Mouse (Mus musculus) MEL-GATA-1-ER (cell line): Measurements from ENCODE around the gene Islr2.

Experiments used
- DNase-seq: peaks from one replicate; pipeline ENCODE4 v3.0.0-alpha.2; 2012; ENCODE audit warnings: low read depth; ENCODE audit errors: extremely low read depth

The Islr2 gene

DNA sequence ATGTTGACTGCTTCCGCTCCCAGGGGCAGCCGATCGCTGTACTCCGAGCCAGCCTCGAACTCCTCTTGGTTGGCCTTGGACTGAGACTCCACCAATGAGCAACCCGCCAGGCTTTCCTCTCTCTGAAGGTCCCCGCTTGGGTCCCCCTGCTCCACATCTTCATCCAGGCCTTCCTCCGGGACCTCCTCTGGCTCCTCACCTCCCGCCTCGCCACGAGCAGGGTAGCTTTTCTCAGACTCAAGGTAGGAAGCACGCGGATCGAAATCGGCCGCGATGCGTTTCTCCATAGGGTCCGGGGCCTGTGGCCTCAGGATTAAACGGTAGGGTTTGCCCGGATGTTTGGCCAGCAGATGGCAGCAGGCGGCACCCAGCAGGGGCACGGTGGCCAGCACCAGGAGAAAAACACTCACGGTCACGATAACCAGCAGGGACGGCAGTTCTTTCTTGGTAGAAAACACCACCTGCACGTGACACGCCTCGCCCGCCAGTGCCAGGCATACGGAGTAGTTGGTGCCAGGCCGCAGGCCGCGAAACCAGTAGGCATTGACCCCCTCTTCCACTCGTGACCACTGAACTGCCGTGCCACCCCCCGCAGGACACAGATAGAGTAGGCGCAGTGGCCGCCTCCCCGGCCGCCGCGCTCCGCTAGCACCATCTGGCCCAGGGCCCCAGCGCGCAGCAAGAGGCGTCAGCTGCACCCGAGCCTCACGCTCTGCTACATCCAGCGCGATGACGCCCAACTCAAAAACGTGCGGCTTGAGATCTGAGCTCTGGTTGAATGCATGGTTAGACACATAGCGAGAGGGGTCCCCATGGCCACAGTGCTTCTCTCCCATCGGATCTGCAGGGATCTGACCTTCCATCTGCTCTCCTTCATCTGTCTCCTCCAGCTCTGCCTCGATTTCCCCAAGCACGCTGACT is 6.1 kb downstream of the Islr2 start:
- DNase-seq = no peak

DNA sequence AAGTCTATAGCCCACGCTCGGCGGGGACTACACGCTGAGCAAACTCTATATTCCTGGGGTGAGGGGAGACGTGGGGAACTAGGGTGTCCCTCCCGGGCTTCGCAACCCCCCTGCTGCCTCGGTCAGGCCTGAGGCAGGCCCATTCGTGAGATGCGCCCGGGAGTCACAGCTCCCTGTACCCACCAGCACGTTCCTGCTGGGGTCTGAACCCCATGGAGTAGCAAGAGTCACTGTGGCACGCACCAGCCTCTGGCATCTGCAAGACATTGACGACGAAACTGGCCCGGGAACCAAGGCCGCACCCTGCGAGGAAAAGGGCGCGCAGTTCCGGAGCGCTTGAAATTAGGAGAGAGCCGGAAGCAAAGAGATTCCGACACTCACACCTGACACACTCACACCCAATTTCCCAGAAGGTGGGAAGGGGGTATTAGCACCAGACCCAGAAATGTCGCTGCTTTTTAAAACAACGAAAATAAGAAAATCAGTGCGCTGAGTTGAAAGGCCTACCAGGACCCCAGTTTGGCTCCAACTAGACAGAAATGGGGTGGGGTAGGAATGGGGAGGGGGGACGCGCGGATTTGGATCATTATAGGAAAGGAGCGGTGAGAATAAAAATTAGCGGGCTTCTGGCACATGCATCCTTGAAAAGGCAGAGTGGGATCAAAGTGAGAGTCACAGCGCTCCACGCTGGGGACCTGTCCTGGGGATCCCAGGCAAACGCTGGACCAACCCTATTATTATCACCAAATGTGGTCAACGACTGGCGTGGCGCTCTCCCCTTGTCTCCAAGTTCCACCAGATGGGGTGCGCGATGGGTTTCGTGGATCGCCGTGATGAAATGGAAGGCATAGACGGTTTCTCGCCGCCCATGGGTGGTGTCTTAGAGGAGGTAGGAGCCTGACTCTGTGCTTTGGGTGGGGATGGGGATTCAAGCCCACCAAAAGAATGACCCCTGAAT is 7.2 kb downstream of the Islr2 start:
- DNase-seq = no peak

GRCm38 (mm10) chr9:58196141-58196540 is 8.0 kb downstream of the Islr2 start:
- no peak for DNase-seq

DNA sequence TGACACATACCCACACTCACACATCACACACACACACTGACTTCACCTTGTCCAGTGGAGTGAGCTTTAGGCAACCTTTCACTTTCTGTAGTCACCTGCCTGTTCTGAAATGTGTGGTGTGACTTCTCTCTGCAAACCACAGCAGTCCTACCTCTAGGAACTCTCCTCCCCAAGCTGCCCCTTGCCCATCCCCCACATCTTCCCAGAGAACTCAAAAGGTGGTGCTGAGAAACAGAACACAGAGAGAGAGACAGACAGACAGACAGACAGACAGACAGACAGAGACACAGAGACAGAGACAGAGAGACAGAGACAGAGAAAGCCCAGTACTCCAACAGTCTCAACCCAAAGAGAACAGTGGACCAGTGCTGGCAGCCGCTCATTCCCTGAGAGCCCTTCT is 8.4 kb downstream of the Islr2 start:
- no peak for DNase-seq

DNA sequence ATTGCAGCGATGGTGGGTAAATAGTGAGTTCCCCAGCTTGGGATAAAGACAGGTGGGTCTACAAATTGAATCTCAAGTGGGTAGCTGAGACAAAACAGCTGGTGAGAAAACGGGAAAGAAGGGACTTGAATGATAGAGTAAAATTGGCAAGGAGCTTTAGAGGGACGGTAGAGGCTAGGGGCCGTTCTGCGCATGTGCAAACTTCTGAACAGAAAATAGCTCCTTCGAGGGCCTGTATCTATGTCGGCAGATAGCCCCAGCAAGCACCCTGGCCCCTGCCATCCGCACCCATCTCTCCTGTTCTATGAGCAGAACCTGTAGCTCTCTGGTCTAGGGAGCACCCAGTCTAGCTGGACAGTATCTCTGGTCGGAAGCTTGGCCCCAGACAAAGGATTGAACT is 9.9 kb downstream of the Islr2 start:
- DNase-seq = no peak

DNA sequence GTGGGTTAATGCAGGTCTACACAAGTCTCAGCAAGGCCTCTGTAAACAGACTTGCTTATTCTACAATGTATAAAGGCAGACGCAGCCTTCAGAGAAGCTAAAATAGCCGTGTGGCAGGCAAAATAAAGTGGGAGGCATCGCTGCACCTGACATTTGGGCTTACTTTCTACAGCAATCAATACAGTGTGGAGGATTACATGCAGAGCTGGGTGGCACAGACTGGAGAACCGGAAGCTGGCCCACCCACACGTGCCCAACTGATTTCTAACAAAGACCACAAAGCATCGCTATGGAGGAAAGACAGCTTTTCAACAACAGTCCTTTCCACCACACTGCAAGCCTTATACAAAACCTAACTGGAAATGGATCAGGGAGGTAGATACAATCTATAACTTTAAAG is 19.7 kb downstream of the Islr2 start:
- no peak for DNase-seq

- no peak for DNase-seq
These were observed 24.7 kb downstream of the Islr2 start for GRCm38 (mm10) chr9:58179390-58179789.

DNA sequence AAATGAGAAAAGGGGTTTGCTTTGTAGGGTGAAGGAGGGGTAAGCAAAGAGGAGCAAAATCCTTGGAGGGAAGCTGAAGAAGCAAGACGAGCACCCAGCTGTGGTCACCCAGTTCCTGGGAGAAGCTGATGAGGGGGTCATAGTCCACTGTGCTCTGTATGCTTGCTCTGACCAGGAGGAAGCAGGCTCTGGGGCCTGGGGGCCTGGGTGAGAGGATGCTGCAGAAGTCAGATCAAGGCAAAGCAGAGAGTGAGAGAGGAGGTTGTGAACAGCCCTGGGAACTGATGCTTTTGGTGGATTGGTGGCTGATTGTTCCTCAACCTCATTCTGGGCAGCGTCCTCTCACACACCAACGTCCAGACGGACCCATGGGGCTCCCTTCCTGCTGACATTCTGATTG is 27.0 kb downstream of the Islr2 start:
- DNase-seq = no peak

DNA sequence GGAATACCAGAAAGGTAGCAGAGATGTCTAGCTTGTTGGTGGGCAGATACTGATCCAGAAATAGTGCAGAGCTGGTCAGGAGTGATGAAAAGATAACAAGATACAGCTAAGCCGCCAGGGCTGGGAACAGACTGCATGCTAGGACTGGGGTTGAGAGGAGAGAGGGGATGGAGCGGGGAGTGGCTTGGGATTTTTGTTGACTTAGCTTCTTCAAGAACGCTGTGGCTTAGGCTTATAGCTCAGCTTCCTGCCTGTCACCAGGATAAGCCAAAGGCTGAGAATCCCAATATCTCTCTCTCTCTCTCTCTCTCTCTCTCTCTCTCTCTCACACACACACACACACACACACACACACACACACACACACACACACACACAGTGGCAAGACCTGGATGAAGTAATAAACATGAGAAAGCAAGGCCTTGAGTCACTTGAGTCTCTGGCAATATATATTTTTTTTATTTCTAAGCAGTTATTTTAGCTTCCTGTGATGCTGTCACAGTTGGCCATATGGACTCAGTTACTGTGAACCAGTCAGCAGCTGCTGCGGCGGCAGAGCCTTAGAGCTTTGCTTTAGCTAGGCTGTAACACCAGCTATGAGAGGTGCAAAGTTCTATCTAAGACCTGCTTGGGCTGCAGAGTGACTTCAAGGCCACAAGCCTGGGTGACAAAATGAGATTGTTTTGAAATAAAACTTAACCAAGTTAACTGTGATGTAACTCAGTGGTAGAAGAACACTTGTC is 28.2 kb downstream of the Islr2 start:
- DNase-seq = no peak

DNA sequence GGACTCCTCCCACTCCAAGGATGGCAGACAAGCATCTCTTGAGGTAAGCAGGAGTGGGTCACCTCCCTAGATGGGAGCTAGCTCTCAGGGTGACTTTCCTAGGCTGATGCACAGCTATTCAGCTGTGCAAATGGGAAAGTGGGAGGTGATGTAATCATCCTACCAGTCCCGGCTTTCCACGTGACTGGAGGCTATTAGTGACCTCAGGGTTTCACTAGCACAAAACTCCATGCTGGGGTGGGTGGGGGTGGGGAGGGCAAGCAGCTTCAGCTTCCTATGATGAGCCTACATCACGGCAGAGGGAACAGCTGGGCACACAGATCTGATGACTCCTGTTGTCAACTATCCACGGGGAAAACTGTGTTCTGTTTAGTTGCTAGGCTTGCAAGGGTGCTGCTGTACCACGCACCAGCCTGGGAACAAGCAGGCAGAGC is 29.3 kb downstream of the Islr2 start:
- no peak for DNase-seq

- no peak for DNase-seq
These were observed 31.3 kb downstream of the Islr2 start for GRCm38 (mm10) chr9:58172863-58173262.

GRCm38 (mm10) chr9:58169426-58169825 is 34.7 kb downstream of the Islr2 start:
- DNase-seq = no peak

DNA sequence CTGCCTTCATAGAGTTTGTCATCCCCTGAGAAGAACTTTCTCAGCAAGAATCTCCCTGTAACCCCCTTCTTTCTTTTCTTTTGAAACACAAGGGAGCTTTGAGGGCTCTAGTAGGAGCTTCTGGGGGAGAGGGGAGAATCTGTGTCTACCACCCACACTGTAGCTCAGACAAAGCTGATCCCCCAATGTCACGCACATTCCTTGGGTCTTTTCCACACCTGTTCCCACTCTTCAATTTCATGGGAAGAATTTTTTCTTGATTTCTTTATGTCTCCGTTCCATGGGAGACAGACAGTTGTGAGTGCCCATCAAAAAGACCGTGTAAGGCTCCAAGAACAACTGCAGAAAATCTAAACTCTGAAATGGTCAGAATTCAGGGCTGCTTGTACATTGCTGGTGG is 35.2 kb downstream of the Islr2 start:
- no peak for DNase-seq

GRCm38 (mm10) chr9:58165779-58166178 is 38.3 kb downstream of the Islr2 start:
- DNase-seq = no peak

- no peak for DNase-seq
These were observed 41.0 kb downstream of the Islr2 start for GRCm38 (mm10) chr9:58163146-58163545.

DNA sequence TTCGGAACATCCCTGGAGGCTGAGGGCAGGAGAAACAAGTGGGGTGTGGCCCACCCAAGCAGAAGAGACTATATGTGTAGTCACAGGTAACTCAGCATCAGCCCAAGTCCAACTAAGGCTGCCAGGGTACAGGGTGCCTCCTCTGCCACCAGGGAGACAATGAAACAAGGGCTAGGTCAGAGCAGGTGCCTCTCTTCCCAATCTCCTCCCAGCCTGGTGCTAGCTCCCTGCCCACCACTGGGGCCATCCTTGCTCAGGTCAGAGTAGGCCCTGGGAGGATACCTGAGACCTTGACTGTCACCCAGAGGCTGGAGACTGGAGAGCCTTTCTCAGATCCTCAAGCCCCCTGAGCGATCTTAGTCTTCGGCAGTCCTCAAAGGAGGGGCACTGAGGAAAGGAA is 41.9 kb downstream of the Islr2 start:
- no peak for DNase-seq

DNA sequence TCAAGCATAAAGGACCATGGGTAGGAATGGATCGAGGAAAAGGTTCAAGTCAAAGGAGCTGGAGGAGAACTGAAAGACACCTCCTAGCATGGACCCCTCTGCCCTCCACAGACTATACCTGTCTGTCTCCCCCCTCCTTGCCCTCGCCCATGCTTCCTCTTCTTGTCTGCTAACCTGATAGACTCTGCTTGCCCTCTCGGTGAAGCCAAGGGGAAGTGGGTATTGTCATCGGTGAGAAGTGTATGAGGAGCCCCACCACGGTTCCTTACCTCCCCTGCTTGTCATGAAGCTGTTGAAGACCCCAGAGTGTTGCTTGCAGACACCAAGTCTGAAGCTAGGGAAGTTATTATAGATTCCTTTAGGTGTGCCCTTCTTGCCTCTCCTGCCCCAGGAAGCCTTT is 43.8 kb downstream of the Islr2 start:
- no peak for DNase-seq

DNA sequence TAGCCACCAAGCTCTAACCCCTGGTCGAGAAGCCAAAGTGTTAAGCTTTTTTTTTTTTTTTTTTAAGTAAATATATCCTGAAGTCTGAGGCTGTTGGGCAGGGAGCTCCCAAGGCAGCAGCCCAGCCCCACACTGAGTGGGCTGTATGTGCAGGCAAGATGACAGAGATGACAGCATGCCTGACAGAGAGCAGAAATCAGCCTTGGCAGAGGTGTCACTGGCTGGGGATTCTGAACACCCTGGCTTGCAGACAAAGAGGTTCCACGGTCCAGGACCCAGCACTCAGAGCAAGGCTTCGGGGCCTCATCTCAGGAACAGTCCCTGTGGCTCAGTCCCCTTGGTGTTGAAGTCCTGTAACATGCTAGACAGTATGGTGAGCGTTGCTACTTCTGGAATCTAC is 44.3 kb downstream of the Islr2 start:
- DNase-seq = no peak

DNA sequence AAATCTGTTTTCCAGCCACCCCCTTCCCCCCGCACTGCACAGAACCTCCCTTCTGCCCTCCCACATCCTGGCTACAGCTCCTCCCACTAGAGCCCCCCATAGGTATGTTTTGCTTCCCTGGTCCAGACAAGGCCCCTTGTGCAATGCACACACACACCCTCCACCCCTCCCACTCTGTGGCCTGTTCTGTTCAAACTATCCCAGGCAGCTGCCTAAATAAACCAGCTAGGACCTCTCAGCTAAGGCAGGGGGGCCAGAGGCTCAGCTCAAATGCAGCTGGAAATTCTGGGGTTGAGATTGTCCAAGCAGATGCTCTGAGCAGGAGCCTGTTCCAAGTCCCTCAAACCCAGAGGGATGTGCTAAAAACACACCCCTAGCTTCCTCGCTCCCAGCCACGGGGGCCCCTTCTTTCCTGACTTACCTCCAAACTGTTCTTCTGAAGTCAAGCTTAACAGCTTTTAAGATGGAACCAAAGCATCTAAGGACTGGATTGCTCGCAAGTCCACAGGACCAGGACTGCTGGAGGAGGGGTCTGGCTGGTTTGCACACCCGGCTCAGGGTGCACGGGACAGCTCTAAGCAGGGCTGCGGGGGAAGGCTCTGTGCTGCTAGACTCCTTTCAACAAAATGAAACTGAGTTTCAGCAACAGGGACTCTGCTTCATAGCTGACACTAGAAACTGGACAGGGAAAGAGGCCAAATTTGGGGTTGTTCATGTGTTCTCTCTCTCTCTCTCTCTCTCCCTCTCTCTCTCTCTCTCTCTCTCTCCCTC is 45.4 kb downstream of the Islr2 start:
- DNase-seq = no peak

DNA sequence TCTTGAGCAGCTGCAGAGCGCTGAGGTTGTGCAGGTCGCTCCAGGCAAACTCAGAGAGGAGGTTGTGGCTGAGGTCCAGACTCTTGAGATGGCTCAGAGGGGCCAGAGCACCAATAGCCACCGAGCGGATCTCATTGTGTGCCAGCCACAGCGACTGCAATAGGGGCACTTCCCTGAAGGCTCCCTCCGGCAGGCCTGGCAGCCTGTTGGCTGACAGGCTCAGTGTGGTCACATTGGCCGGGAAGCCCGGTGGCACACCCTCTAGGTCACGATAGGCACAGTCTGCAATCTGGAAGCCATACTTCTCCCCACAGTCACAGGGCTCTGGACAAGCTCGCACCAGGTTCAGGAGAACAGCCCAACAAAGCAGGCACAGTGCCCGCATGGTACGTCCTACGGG is 46.3 kb downstream of the Islr2 start:
- DNase-seq = no peak
